Mouse (Mus musculus): ENCODE results near the gene Esrrb.
A peak's percentile ranks its signal among the peaks of the same experiment; 100 is the strongest.

Esrrb gene

GRCm38 (mm10) chr12:86565996-86566395 is 205.1 kb downstream of the Esrrb start:
- DNase-seq (ENCODE audit: low read depth, low spot score): peak; percentile 78

All from brain, adult 2 months (tissue).